Mouse (Mus musculus) embryo, embryonic 10.5 days (tissue): Measurements from ENCODE around the gene C130073F10Rik.
"Not testable (repeated sequence)": the region's sequence is repeated elsewhere in the genome, so short reads cannot be mapped to it uniquely, and the experiment has no call there.

ENCODE experiments used
- DNase-seq: peaks from one replicate; pipeline ENCODE4 v3.0.0-alpha.2; 2015; ENCODE audit warnings: low spot score

Gene C130073F10Rik

GRCm38 (mm10) chr4:101893656-101894420 is at the start of gene C130073F10Rik:
C130073F10Rik (minus strand) TSS chr4:101893789.
- DNase-seq = no peak

GRCm38 (mm10) chr4:101940107-101940506 is 46.5 kb upstream of the C130073F10Rik start, which contains the start of gene Gm12794:
Gm12794 (plus strand) TSS chr4:101940407.
- not testable (repeated sequence) for DNase-seq

GRCm38 (mm10) chr4:101908821-101909220 is 15.2 kb upstream of the C130073F10Rik start, which contains the start of gene Gm12800:
Gm12800 (plus strand) TSS chr4:101909121.
- DNase-seq = not testable (repeated sequence)

- DNase-seq = no peak
These were observed 4.2 kb downstream of the C130073F10Rik start for GRCm38 (mm10) chr4:101889377-101889776.

GRCm38 (mm10) chr4:101883641-101884040 is 9.9 kb downstream of the C130073F10Rik start:
- no peak for DNase-seq

- DNase-seq = not testable (repeated sequence)
These were observed 17.9 kb downstream of the C130073F10Rik start for GRCm38 (mm10) chr4:101875687-101876086.

- DNase-seq = not testable (repeated sequence)
These were observed 21.6 kb downstream of the C130073F10Rik start for GRCm38 (mm10) chr4:101872031-101872430.

- DNase-seq = no peak
These were observed 31.3 kb downstream of the C130073F10Rik start for GRCm38 (mm10) chr4:101862289-101862688.

GRCm38 (mm10) chr4:101860873-101861272 is 32.7 kb downstream of the C130073F10Rik start:
- DNase-seq = peak; percentile 64

- DNase-seq = no peak
These were observed 42.7 kb downstream of the C130073F10Rik start for GRCm38 (mm10) chr4:101850908-101851307.

GRCm38 (mm10) chr4:101843923-101844322 is 49.7 kb downstream of the C130073F10Rik start, which contains the start of gene B020004J07Rik:
B020004J07Rik (minus strand) TSS chr4:101844023.
- not testable (repeated sequence) for DNase-seq
